Mouse (Mus musculus): ENCODE data around the gene Mpig6b.

DNA sequence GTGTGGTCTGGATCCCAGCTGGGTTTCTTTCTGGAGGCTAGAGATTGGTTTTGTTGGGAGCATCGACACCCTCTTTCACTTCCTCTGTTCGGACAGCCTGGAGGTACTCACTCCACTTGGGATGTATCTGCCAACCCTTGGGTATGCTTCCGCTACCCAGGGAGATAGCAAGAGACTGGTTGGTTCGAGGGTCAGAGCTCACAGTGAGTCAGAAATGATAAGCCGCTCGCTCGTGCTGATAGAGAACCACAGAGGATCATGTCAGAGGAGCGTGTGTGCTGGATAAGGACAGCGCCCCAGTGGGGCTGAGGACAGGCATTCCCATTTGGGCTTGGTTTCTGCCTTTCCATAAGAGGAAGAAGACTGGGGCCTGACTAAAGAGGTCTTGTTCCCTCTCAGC, 13.8 kb upstream of the Mpig6b start:
- TF ChIP-seq USF1 (IDR thresholded peaks at IDR 0.05; ENCODE audit: low read depth) (no peak), E2F4 (IDR thresholded peaks at IDR 0.05; ENCODE audit: insufficient read depth) (no peak), POLR2A (IDR thresholded peaks at IDR 0.05; ENCODE audit: insufficient read length, low read depth) (no peak), TCF3 (IDR thresholded peaks at IDR 0.05; ENCODE audit: insufficient read length, low read depth) (no peak)
